Mouse (Mus musculus): ENCODE measurements around the gene Mageb3. TPM values are rescaled to one million over a fixed set of nuclear protein-coding genes. Genes with fewer than 3 reads are reported as not detected.

Mageb3 gene
- polyA plus RNA-seq, 1 experiment from 2014 or later = 0.11 TPM

Other genes starting within 250 kb of the Mageb3 start
- gene Frmd5, start 149.0 kb downstream of the Mageb3 start, polyA plus RNA-seq (2015; fragmentation: Nextera tagmentation; extraction: Ambion mirVana) = 2.0 and 2.4 TPM in 2 replicates
- 22.9 and 26.2 TPM in 2 replicates for gene Casc4, start 89.1 kb downstream of the Mageb3 start, polyA plus RNA-seq (2015; fragmentation: Nextera tagmentation; extraction: Ambion mirVana)
- gene Ctdspl2, start 91 bp downstream of the Mageb3 start, polyA plus RNA-seq (2015; fragmentation: Nextera tagmentation; extraction: Ambion mirVana) = 70.1 and 70.8 TPM in 2 replicates
- 12.2 and 12.9 TPM in 2 replicates for gene Eif3j1, start 72.5 kb upstream of the Mageb3 start, polyA plus RNA-seq (2015; fragmentation: Nextera tagmentation; extraction: Ambion mirVana)
- gene Spg11, start 162.3 kb upstream of the Mageb3 start, polyA plus RNA-seq (2015; fragmentation: Nextera tagmentation; extraction: Ambion mirVana) = 8.1 and 9.4 TPM in 2 replicates
- gene B2m, start 191.6 kb upstream of the Mageb3 start, polyA plus RNA-seq (2015; fragmentation: Nextera tagmentation; extraction: Ambion mirVana) = 212 and 235 TPM in 2 replicates
- gene Trim69, start 204.6 kb upstream of the Mageb3 start, polyA plus RNA-seq (2015; fragmentation: Nextera tagmentation; extraction: Ambion mirVana) = 0.14 TPM in 1 of 2 replicates, not detected in the other
- gene Patl2, start 230.1 kb upstream of the Mageb3 start, polyA plus RNA-seq (2015; fragmentation: Nextera tagmentation; extraction: Ambion mirVana) = 0.08 TPM in 1 of 2 replicates, not detected in the other
- gene Terb2, start 230.2 kb upstream of the Mageb3 start, polyA plus RNA-seq (2015; fragmentation: Nextera tagmentation; extraction: Ambion mirVana) = not detected in 2 replicates

Data from limb, embryonic 13.5 days (tissue).